Mouse (Mus musculus) cortical plate, adult 2 months (tissue): ENCODE results near the gene Fam221b. TPM values are rescaled to one million over a fixed set of nuclear protein-coding genes. Genes with fewer than 3 reads are reported as not detected.

Experiments used
- H3K27ac ChIP-seq: fragments of 200-500 bp; 2 replicates; pipeline ENCODE4 v1.5.1; 2012; ENCODE audit warnings: low read length, control low read depth, inconsistent platforms; ENCODE audit not compliant: insufficient read depth
- H3K4me1 ChIP-seq: fragments of 200-500 bp; 2 replicates; pipeline ENCODE4 v1.6.1; 2011; ENCODE audit warnings: low read length; ENCODE audit not compliant: control insufficient read depth, insufficient read depth
- H3K4me3 ChIP-seq: fragments of 200-500 bp; 2 replicates; pipeline ENCODE4 v1.5.1; 2011; ENCODE audit warnings: mild to moderate bottlenecking, low read length, control low read depth; ENCODE audit not compliant: insufficient read depth
- CTCF ChIP-seq: fragments of 200-500 bp; IDR thresholded peaks from 2 replicates; pipeline ENCODE4 v1.5.1; 2011; ENCODE audit warnings: mild to moderate bottlenecking, control low read depth, low read length; ENCODE audit not compliant: insufficient read depth; ENCODE audit errors: extremely low read depth
- POLR2A ChIP-seq: fragments of 200-500 bp; IDR thresholded peaks from 2 replicates; pipeline ENCODE4 v1.6.1; 2011; ENCODE audit warnings: mild to moderate bottlenecking, low read length, control low read depth; ENCODE audit not compliant: insufficient read depth; ENCODE audit errors: extremely low read depth
- polyA plus RNA-seq: library from polyadenylated mRNA; depleted of rRNA; stranded (reverse); fragments of >200 nt; gene quantifications from 2 replicates; pipeline ENCODE4 v1.2.3, GENCODE M21; 2012

Gene Fam221b
- polyA plus RNA-seq, 1 experiment, result 1.0 TPM

DNA sequence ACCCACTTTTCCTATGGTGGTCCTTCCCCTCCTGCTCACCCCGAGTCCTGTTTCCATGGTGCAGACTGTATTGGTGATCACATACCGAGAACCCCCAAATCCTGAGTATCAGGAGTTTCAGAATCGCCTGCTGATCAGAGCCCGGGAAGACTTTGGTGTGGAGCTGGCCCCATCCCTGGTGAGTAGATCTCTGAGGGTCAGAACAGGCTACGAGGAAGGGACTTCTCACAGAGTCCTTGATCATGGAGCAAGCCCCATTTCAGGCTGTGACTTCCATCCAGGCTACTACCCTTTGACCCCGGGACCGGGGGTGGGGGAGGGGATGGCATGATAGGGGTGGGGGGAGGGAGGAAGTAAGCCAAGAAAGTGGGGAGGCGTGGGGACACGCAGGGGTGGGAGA, 28.9 kb downstream of the Fam221b start:
- TF ChIP-seq POLR2A (no peak), CTCF (no peak)

DNA sequence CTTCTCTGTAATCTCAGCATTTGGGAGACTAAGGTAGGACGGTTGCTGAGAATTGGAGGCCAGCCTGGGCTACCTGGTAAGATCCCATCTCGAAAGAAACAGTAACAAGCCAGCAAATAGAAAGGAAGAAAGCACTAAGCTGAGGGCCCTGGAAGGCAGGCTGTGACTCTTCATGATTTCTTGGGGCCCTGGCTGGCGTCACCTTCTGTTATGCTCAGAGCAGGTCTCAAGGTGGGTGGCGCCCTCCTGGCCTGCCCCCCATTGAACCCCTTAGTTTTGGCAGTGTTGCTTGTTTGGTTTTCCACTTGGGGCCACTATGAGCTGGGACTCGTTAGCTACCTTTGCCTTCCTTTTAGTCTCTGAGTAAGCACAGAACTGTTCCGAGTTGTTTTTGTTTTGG, 32.2 kb downstream of the Fam221b start:
- no peak overlapping the region for H3K27ac ChIP-seq
- no peak overlapping the region for H3K4me3 ChIP-seq
- no peaks in the 10 kb centered on the region for H3K4me1 ChIP-seq
- no peak for TF ChIP-seq POLR2A

More for the DNA sequence above, 28.9 kb downstream of the Fam221b start:
- H3K27ac ChIP-seq, result no peak overlapping the region
- no peak overlapping the region for H3K4me3 ChIP-seq
- no peaks in the 10 kb centered on the region for H3K4me1 ChIP-seq

DNA sequence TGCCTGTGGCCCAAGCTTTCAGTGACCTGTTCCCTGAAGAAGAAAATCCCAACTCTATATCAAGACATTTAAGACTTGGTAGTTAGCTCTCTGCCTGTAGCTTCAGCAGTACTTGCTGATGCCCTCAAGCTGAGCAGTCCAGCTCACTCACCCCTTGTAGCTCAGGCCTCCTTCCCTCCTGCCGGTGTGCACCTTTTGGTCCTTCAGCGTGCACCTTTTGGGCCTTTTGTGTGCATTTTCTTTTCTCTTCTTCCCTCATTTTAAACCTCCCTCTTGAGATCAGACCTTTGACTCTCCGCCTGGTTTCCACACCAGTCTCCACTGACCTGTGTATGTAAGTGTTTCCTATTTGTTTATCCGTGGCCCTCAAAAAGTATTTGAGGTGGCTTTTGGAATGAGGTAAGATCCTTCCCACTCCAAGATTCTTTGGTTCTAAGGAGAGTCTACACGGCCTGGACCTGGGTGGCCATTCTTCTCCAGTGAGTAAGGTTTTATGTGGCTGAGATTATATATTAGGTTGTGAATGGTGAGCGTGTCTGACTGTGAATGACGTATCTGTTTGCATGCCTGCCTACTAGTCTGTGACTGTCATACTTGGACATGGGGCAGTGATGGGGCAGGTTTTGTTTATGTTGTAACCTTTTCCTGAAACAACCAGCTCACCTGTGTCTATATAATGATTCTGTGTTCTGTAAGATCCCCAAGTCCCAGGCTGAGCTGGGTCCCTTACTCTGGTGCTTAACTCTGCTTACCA, 34.1 kb downstream of the Fam221b start:
- Histone ChIP-seq H3K4me3 (no peak overlapping the region), H3K4me1 (no peaks in the 10 kb centered on the region), H3K27ac (no peak overlapping the region)
- no peak for TF ChIP-seq CTCF
- TF ChIP-seq POLR2A, result no peak

DNA sequence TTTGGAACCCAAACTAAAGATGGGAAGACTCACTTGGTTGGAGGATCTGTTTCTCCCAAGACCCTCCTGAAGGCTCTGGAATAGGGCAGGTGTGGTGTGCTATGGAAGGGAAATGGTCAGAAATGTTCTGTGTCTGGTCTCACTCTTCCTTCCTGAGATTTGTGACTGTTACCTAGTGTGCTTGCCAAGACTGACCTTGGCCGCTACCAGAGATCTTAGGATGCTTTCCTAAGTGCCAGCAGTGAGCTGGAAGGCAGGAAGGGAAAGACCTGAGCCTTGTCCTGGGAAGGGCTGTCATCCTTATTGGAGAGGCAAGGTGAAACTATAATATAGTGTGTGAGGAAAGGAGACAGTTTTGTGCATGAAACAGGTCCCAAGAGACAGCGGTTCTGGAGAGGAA, 35.2 kb downstream of the Fam221b start:
- Histone ChIP-seq H3K4me3 (no peak overlapping the region), H3K4me1 (no peaks in the 10 kb centered on the region), H3K27ac (no peak overlapping the region)
- TF ChIP-seq CTCF, result no peak
- TF ChIP-seq POLR2A, result no peak

DNA sequence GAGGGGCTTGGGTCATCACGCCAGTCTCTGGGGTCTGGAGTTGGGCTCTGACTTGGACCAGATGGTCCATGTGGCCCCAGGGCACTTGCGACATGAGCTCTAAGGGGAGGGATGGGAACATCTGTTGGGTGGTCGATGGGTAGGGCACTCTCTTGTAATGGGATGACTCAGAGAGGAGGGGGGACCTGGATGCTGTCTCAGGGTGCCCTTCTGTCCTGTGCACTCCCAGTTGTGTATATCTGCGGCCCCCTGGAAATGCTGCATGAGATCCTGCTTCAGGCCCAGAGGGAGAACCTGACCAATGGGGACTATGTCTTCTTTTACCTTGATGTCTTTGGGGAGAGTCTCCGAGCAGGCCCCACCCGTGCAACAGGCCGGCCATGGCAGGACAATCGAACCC, 35.6 kb downstream of the Fam221b start:
- H3K4me3 ChIP-seq, result no peak overlapping the region
- H3K27ac ChIP-seq, result no peak overlapping the region
- no peaks in the 10 kb centered on the region for H3K4me1 ChIP-seq
- TF ChIP-seq CTCF, result no peak
- TF ChIP-seq POLR2A, result no peak

DNA sequence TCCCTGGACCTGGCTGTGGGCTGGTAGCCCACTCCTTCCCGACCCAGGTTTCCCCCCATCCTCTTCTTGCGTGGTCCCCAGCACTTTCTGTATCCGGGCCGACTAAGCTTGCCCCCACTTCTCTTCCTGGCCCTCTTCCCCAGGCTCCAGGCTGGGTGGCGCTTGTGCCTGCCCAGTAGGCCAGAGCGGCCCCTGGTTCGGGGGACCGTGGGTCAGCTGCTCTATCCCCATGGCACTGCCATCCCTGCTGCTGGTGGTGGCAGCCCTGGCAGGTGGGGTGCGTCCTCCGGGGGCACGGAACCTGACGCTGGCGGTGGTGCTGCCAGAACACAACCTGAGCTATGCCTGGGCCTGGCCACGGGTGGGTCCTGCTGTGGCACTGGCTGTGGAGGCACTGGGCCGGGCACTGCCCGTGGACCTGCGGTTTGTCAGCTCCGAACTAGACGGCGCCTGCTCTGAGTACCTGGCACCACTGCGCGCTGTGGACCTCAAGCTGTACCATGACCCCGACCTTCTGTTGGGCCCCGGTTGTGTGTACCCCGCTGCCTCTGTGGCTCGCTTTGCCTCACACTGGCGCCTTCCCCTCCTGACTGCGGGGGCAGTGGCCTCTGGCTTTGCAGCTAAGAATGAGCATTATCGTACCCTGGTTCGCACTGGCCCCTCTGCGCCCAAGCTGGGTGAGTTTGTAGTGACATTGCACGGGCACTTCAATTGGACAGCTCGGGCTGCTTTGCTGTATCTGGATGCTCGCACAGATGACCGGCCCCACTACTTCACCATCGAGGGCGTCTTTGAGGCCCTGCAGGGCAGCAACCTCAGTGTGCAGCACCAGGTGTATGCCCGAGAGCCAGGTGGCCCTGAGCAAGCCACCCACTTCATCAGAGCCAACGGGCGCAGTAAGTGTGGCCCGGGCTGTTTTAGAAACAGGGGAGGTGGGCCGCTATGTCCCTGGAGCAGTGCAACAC, 36.7 kb downstream of the Fam221b start:
- H3K27ac ChIP-seq, result no peak overlapping the region
- peak overlapping the region; percentile 83 for H3K4me3 ChIP-seq
- no peak for TF ChIP-seq POLR2A
- TF ChIP-seq CTCF, result no peak
- no peaks in the 10 kb centered on the region for H3K4me1 ChIP-seq

DNA sequence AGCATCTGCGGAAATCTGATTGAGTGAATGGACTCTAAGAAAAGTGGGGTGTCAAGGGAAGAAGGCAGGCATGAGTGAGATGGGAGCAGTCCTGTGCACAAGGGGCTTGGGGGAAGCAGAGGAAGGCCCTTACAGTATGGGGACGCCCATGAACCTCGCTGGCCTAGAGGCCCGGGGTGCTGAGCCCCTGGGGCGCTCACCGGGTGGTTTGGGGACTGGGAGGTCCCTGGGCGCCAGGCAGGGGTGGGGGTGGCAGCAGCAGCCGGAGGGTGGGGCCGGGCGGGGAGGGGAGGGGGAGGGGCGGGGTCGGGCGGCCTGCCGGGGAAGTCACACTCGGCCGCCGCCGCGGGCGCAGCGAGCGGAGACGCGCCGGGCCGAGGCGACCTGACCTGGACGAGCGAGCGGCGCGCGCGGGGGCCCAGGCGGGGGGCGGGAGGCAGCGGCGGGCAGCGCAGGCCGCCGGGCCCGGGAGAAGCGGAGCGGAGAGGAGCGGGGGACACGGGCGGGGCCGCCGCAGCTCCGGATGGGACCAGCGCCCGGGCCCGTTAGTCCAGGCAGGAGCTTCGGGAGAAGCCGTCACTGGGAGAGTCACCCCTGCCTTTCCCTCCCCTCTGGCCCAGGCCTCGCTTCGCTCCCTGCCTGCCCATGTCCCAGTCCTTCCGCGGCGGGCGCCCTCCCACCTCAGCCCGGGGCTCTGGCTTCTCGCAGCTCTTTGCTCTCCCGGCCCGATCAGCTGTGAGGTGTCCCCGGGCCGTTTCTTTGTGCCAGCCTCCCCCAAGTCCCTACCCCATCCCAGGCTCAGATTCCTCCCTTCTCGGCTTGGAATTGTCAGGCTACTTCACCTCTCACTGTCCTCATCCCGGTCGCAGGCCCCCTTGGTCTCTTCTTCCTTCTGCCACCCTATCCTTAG, 37.6 kb downstream of the Fam221b start, which contains the start of gene Npr2:
Gene Npr2, plus strand, starts transcription at position 890 of the 910 bp plus-strand sequence.
- Histone ChIP-seq H3K4me3 (peak within 1 kb of the TSS; percentile 83), H3K27ac (peak within 1 kb of the TSS; percentile 82; the same call in 1 of the 2 replicates), H3K4me1 (no peaks in the 10 kb centered on the region)
- TF ChIP-seq CTCF, result no peak
- TF ChIP-seq POLR2A, result no peak

DNA sequence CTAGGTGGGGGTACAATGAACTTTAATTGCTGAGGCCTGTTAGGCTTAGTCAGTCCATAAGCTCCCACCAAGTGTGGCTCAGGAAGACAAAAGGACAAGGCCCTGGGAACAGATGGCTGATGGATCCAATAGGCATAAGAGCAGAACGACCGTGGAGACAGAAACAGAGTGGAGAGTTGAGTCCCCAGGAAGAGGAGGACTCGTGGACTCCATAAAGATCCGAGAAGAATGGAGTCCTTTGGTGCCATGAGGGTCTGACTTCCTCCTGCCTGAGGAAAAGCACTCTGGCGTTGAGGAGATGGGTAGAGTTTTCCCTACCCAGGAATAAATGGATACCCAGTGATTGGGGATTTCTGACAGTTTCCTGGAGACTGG, 38.3 kb downstream of the Fam221b start:
- H3K4me3 ChIP-seq, result peak overlapping the region; percentile 83; the same call in 1 of the 2 replicates
- TF ChIP-seq CTCF (no peak), POLR2A (no peak)
- H3K4me1 ChIP-seq, result no peaks in the 10 kb centered on the region

DNA sequence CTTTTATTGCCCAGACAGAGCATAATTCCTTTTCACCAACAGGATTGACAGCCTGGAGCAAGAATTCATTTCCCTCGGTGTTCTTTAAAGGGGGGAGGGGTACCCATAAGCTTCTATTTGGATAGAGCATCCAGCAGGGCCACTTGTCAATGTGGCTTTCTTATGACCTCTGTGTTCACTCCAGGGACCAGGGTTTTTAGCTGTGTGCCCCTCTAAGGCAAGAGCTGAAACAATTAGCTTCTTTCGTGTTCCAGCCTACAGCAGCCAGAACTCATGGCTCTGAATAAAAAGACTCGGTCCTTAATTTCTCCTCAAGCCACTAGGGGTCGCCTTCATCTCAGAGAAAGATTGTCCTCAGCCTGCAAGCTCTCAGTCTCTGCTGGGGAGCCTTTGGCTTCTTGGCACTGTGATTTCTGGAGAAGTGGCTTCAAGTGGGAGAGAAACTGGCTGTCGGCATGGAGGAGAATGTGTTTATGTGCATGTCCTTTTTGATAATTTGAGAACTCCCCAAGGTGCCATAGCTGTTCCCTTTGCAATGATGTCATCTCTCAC, 38.8 kb downstream of the Fam221b start:
- Histone ChIP-seq H3K4me3 (no peak overlapping the region), H3K4me1 (no peaks in the 10 kb centered on the region), H3K27ac (no peak overlapping the region)
- TF ChIP-seq POLR2A, result peak; percentile 43; the same call in 1 of the 2 replicates
- peak; percentile 81 for TF ChIP-seq CTCF

More for the DNA sequence above, 38.3 kb downstream of the Fam221b start:
- no peak overlapping the region for H3K27ac ChIP-seq
